Mouse (Mus musculus): ENCODE data around the gene Tomm20l.

DNA sequence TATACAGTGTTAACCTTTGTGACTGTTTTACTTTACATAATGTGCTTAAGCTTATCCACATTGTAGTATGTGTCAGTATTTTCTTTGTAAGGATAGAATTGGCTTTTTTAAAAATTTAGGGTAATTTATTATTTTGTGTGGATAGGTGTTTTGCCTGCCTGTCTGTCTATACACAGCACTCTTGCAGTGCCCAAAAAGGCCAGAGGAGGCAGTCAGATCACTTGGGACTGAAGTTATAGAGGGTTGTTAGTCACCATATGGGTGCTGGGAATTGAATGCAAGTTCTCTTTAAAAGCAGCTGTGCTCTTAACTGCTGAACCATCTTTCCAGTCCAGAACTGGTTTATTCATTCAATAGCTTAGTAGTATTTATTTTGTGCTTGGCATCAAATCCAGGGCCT, 30.0 kb downstream of the Tomm20l start:
- TF ChIP-seq CTCF (conservative IDR thresholded peaks at IDR 0.05; ENCODE audit: low read length) = peak; percentile 65
- TF ChIP-seq NANOG (IDR thresholded peaks at IDR 0.05; ENCODE audit: borderline replicate concordance, low read length) = no peak
